Mouse (Mus musculus): ENCODE measurements at regions not wholly inside any gene's neighbourhood (a gene's known extent, or its start where the extent isn't known, plus 50 kb on each side); places are given as distances from the start of the nearest gene placed in this dataset.

- no peak overlapping the region for H3K27ac ChIP-seq (replicated peaks; ENCODE audit: insufficient read depth, low read depth, low read length)
Measured at GRCm38 (mm10) chr12:15681678-15682355, 134.9 kb downstream of the Trib2 start.

GRCm38 (mm10) chr12:15676127-15676526, 140.6 kb downstream of the Trib2 start:
- no peaks in the 10 kb centered on the region for H3K4me1 ChIP-seq (ENCODE audit: control insufficient read depth, insufficient read depth, low read length)
- WGBS, result 63% methylated on average over 3 of the region's 3 CpGs
- H3K4me3 ChIP-seq (ENCODE audit: insufficient read depth, low read depth, low read length), result no peak overlapping the region
- DNase-seq (ENCODE audit: extremely low read depth, low read depth, low spot score), result no peak
- no peaks in the 10 kb centered on the region for H3K79me2 ChIP-seq (ENCODE audit: control insufficient read depth, insufficient read depth, low read length)
- TF ChIP-seq POLR2A (IDR thresholded peaks at IDR 0.05; ENCODE audit: extremely low read depth, insufficient read depth, low read length) (no peak), CTCF (IDR thresholded peaks at IDR 0.05; ENCODE audit: low read depth, low read length) (no peak)
- H3K9ac ChIP-seq (ENCODE audit: low read depth, low read length), result no peak overlapping the region
- no peaks in the 10 kb centered on the region for H3K36me3 ChIP-seq (ENCODE audit: control insufficient read depth, insufficient read depth, low read length)
- no peaks in the 10 kb centered on the region for H3K27me3 ChIP-seq (ENCODE audit: control insufficient read depth, insufficient read depth, low read length)
- H3K27ac ChIP-seq (replicated peaks; ENCODE audit: insufficient read depth, low read depth, low read length), result no peak overlapping the region

More at GRCm38 (mm10) chr12:15681678-15682355, 134.9 kb downstream of the Trib2 start:
- 89% methylated on average over 5 of the region's 5 CpGs for WGBS
- Histone ChIP-seq H3K4me1 (ENCODE audit: control insufficient read depth, insufficient read depth, low read length) (no peaks in the 10 kb centered on the region), H3K27me3 (ENCODE audit: control insufficient read depth, insufficient read depth, low read length) (no peaks in the 10 kb centered on the region), H3K4me3 (ENCODE audit: insufficient read depth, low read depth, low read length) (no peak overlapping the region), H3K9ac (ENCODE audit: low read depth, low read length) (no peak overlapping the region), H3K79me2 (ENCODE audit: control insufficient read depth, insufficient read depth, low read length) (no peaks in the 10 kb centered on the region), H3K36me3 (ENCODE audit: control insufficient read depth, insufficient read depth, low read length) (no peaks in the 10 kb centered on the region)
- no peak for DNase-seq (ENCODE audit: extremely low read depth, low read depth, low spot score)
- TF ChIP-seq CTCF (IDR thresholded peaks at IDR 0.05; ENCODE audit: low read depth, low read length), result no peak

DNA sequence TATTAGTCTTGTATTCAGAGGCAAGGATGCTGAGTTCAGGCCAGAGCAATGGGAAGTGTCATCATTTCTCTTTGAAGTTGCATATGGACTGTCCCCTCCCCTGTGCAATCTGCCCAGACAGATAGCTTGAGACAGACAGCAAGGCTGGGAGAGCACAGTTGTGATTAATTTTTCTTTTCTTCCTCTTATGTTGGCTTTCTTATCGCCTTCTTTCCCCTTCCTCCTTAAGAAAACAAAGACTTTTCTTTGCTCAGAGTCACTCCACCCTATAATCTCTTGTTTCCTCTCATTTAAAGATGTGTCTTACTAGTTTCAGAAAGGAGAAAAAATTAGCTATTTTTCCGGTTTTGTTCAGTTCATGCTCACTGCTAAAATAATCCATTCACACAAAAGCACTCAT, 157.0 kb downstream of the Trib2 start:
- Histone ChIP-seq H3K4me1 (ENCODE audit: control insufficient read depth, insufficient read depth, low read length) (no peaks in the 10 kb centered on the region), H3K9ac (ENCODE audit: low read depth, low read length) (no peak overlapping the region), H3K27ac (replicated peaks; ENCODE audit: insufficient read depth, low read depth, low read length) (no peak overlapping the region), H3K27me3 (ENCODE audit: control insufficient read depth, insufficient read depth, low read length) (no peaks in the 10 kb centered on the region), H3K79me2 (ENCODE audit: control insufficient read depth, insufficient read depth, low read length) (no peaks in the 10 kb centered on the region), H3K36me3 (ENCODE audit: control insufficient read depth, insufficient read depth, low read length) (no peaks in the 10 kb centered on the region), H3K4me3 (ENCODE audit: insufficient read depth, low read depth, low read length) (no peak overlapping the region)
- no peak for TF ChIP-seq CTCF (IDR thresholded peaks at IDR 0.05; ENCODE audit: low read depth, low read length)
- no peak for TF ChIP-seq POLR2A (IDR thresholded peaks at IDR 0.05; ENCODE audit: extremely low read depth, insufficient read depth, low read length)
- WGBS, result 72% methylated on average over 2 of the region's 2 CpGs
- DNase-seq (ENCODE audit: extremely low read depth, low read depth, low spot score), result no peak

- H3K27me3 ChIP-seq (ENCODE audit: control insufficient read depth, insufficient read depth, low read length), result no peaks in the 10 kb centered on the region
- TF ChIP-seq CTCF (IDR thresholded peaks at IDR 0.05; ENCODE audit: low read depth, low read length) (no peak), POLR2A (IDR thresholded peaks at IDR 0.05; ENCODE audit: extremely low read depth, insufficient read depth, low read length) (no peak)
- H3K79me2 ChIP-seq (ENCODE audit: control insufficient read depth, insufficient read depth, low read length), result no peaks in the 10 kb centered on the region
- no peak for DNase-seq (ENCODE audit: extremely low read depth, low read depth, low spot score)
- no peaks in the 10 kb centered on the region for H3K36me3 ChIP-seq (ENCODE audit: control insufficient read depth, insufficient read depth, low read length)
- peaks cover under 1% of the 10 kb centered on the region; the same call in 1 of the 2 replicates for H3K4me1 ChIP-seq (ENCODE audit: control insufficient read depth, insufficient read depth, low read length)
- no peak overlapping the region for H3K4me3 ChIP-seq (ENCODE audit: insufficient read depth, low read depth, low read length)
- WGBS, result 86% methylated on average over 2 of the region's 2 CpGs
- H3K27ac ChIP-seq (replicated peaks; ENCODE audit: insufficient read depth, low read depth, low read length), result no peak overlapping the region
- no peak overlapping the region for H3K9ac ChIP-seq (ENCODE audit: low read depth, low read length)
Measured at GRCm38 (mm10) chr12:15659332-15659731, 157.4 kb downstream of the Trib2 start.

GRCm38 (mm10) chr12:15657748-15658251, 158.9 kb downstream of the Trib2 start:
- no peaks in the 10 kb centered on the region for H3K27me3 ChIP-seq (ENCODE audit: control insufficient read depth, insufficient read depth, low read length)
- no peak for DNase-seq (ENCODE audit: extremely low read depth, low read depth, low spot score)
- no peak overlapping the region for H3K9ac ChIP-seq (ENCODE audit: low read depth, low read length)
- no peak for TF ChIP-seq CTCF (IDR thresholded peaks at IDR 0.05; ENCODE audit: low read depth, low read length)
- no peak for TF ChIP-seq POLR2A (IDR thresholded peaks at IDR 0.05; ENCODE audit: extremely low read depth, insufficient read depth, low read length)
- no peak overlapping the region for H3K27ac ChIP-seq (replicated peaks; ENCODE audit: insufficient read depth, low read depth, low read length)
- no peaks in the 10 kb centered on the region for H3K79me2 ChIP-seq (ENCODE audit: control insufficient read depth, insufficient read depth, low read length)
- no peaks in the 10 kb centered on the region for H3K36me3 ChIP-seq (ENCODE audit: control insufficient read depth, insufficient read depth, low read length)
- no peak overlapping the region for H3K4me3 ChIP-seq (ENCODE audit: insufficient read depth, low read depth, low read length)
- 81% methylated on average over 3 of the region's 3 CpGs for WGBS
- H3K4me1 ChIP-seq (ENCODE audit: control insufficient read depth, insufficient read depth, low read length), result peaks cover 4% of the 10 kb centered on the region; the same call in 1 of the 2 replicates

- Histone ChIP-seq H3K9ac (ENCODE audit: low read depth, low read length) (no peak overlapping the region), H3K79me2 (ENCODE audit: control insufficient read depth, insufficient read depth, low read length) (no peaks in the 10 kb centered on the region), H3K36me3 (ENCODE audit: control insufficient read depth, insufficient read depth, low read length) (no peaks in the 10 kb centered on the region), H3K27me3 (ENCODE audit: control insufficient read depth, insufficient read depth, low read length) (no peaks in the 10 kb centered on the region), H3K27ac (replicated peaks; ENCODE audit: insufficient read depth, low read depth, low read length) (no peak overlapping the region), H3K4me3 (ENCODE audit: insufficient read depth, low read depth, low read length) (no peak overlapping the region), H3K4me1 (ENCODE audit: control insufficient read depth, insufficient read depth, low read length) (peaks cover 18% of the 10 kb centered on the region)
- DNase-seq (ENCODE audit: extremely low read depth, low read depth, low spot score), result no peak
- TF ChIP-seq CTCF (IDR thresholded peaks at IDR 0.05; ENCODE audit: low read depth, low read length), result no peak
- no peak for TF ChIP-seq POLR2A (IDR thresholded peaks at IDR 0.05; ENCODE audit: extremely low read depth, insufficient read depth, low read length)
- 98% methylated on average over 4 of the region's 4 CpGs for WGBS
Measured at GRCm38 (mm10) chr12:15654585-15654984, 162.1 kb downstream of the Trib2 start.

Data from liver, adult 2 months (tissue).